Mouse (Mus musculus): ENCODE measurements around the gene Becn1. TPM values are rescaled to one million over a fixed set of nuclear protein-coding genes. Genes with fewer than 3 reads are reported as not detected.
"Not testable (repeated sequence)": the region's sequence is repeated elsewhere in the genome, so short reads cannot be mapped to it uniquely, and the experiment has no call there.

Gene Becn1
- total RNA-seq (2021) = 10 to 100 TPM; 79.6 to 85.8 TPM
- long read RNA-seq, experiment 1, full-length matches to known transcripts = 116 of 123 reads
- long read RNA-seq, experiment 1, partial matches to known transcripts = 4 of 123 reads
- long read RNA-seq, experiment 1, other reads (novel, unspliced or antisense) = 3 of 123 reads
- long read RNA-seq, experiment 2, full-length matches to known transcripts = 107 of 115 reads
- long read RNA-seq, experiment 2, partial matches to known transcripts = 3 of 115 reads
- long read RNA-seq, experiment 2, other reads (novel, unspliced or antisense) = 5 of 115 reads

DNA sequence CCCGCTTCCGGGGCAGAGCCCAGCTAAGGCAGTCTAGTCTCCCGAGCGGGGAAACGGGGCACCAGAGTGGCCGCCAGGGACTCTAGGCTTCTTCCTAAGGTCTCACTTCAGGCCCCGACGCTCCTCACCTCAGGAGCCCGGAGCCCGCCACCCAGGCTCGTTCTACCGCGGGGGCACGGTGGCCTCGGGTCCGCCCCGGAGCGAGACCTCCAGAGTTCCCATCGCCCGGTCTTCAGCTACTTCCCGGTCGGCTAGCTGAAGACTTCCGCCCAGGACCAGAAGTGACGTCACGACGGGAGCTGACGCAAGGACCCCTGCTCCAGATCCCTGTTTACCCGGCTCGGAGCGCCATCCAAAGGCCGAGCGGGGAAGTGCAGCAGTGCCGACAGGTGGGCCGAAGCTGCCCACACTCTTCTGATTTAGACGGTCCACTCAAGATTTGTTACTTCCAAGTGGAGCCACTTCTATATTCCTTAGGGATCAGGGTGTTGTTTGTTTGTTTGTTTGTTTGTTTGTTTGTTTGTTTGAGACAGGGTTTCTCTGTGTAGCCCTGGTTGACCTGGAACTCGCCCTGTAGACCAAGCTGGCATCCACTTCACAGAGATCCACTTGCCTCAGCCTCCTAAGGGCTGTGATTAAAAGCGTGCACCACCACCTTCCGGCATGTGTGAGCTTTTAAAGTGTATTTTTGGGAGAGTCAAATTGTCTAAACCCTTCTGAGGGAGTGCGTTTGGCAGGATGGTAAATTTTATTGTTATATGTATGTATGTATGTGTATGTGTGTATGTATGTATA is at the start of gene Becn1:
Gene Becn1, minus strand, starts transcription at position 283 of the 795 bp plus-strand sequence.
- TF ChIP-seq CTCF (IDR thresholded peaks at IDR 0.05) = peak; percentile 97
- Histone ChIP-seq H3K27ac (peak within 1 kb of the TSS; percentile 94), H3K4me3 (peak within 1 kb of the TSS; percentile 91)
- peak; percentile 98 for DNase-seq
- intact Hi-C loops (cut with DNase I) = loop anchor here (1.0 to 5.0 kb wide), 2 partner anchors 50 to 91 kb away; partner anchors contain the start of gene Vps25

DNA sequence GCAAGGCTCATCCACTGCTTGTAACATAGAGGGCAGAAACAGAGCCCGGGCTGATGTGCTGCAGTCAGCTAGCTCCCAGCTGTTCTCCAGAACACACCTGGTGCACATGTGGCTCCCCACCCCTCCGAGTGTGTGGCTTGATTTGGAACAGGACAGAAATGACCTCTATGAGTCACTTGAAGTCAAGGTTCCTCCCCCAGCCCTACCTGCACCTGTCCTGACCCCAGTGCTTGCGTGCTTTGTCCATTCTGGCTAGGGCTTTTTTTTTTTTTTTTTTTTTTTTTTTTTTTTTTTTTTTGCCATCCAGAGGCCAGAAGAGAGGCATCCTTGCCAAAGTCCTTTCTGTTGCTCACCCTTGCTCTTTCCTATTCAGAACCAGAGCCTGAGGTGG is 49.6 kb upstream of the Becn1 start:
- intact Hi-C loops (cut with DNase I) = no loop called here
- Histone ChIP-seq H3K27ac (no peak overlapping the region), H3K4me3 (no peak overlapping the region)
- no peak for DNase-seq
- TF ChIP-seq CTCF (IDR thresholded peaks at IDR 0.05) = no peak

DNA sequence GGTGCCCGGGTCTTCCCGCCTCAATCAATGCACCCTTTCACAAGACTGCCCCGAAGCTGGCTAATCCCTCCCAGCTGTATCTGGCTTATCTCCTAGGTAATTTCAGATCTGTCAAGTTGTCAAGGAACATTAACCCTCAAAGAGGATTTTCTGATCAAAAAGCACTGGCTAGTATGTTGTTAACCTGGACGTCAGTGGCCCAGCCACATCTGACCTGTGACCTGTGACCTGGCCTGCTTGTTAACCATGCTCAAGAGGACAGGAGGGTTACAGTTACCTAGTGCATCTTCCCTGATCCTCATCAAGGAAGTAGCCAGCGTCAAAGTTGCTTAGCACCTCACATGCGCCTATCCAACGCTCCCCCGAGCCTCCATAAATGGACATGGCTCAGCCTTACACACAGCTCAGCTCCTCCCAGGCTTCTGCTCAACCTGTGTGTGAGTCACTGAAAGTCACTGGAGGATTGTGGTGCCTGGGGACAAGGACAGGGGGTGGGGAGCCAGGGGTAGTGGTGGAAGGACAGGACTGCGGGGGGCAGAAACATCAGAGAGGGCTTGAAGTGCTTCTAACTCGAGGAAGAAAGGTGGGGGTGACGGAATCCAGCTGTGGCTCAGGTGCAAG is 49.1 kb upstream of the Becn1 start:
- no peak for TF ChIP-seq CTCF (IDR thresholded peaks at IDR 0.05)
- no peak overlapping the region for H3K4me3 ChIP-seq
- no peak for DNase-seq
- intact Hi-C loops (cut with DNase I) = no loop called here
- H3K27ac ChIP-seq = no peak overlapping the region

DNA sequence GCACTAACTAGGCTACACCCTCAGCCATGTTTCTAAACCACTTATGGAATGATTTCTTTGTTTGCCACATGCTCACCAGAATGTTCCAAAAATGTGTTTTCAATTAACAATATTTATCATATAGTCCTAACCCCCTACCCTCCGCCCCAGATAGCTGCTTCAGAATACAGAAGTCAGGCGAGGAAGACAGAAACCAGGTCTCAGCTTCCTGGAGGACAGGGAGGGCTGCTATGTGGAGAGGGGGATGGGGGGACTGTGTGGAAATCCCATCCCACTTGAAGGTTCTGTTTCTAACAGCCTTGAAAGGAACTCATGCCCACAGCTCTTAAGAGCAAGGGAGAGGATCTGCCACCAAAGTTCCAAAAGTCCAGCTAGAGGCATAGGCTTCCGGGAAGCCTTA is 47.1 kb upstream of the Becn1 start:
- intact Hi-C loops (cut with DNase I) = no loop called here
- no peak overlapping the region for H3K4me3 ChIP-seq
- no peak for TF ChIP-seq CTCF (IDR thresholded peaks at IDR 0.05)
- no peak for DNase-seq
- H3K27ac ChIP-seq = no peak overlapping the region

DNA sequence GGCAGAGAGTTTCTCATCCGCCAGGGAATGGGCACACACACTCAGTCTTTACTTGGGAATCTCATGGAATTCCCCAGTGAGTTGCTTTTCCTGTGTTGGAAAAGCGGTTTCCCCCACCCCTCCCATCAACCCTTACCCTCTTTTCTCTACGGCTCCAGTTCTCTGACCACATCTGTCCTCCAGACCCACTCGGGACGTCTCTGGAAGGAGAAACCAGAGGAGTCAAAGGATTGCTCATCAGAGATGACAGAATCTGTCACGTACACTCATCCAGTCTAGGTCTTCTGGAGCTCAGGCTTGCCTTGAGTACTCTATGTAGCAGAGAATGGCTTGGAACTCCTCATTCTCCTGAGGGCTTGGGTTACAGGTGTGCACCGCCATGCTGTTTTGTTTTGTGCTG is 46.7 kb upstream of the Becn1 start:
- no peak for TF ChIP-seq CTCF (IDR thresholded peaks at IDR 0.05)

DNA sequence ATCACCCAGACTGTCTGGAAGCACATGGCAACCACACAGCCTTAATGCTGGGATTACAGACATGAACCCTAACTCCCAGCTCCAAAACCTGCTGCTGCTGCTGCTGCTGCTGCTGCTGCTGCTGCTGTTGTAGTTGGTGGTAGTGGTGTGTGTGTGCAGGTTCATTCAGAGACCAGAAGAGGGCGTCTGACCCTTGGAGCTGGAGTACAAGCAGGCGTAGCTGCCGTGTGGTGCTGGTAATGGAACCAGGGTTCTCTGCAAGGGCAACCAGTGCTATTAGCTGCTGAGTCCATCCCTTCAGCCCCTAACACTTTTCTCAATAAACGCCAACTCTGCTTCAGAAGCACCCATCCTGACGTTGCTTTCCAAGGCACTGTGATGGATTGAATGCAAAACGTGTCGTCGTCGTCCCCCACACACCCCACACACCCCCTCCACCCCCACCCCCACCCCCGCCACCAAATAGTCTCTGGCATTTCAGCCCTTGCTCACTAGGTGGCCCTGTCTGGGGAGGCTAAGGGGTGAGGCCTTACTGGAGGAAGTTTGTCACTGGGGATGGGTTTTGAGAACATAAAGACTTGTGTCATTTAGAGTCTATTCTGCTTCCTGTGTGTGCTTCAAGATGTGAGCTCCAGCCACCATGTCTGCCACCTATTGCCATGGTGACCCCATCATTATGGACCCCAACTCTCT is 45.1 kb upstream of the Becn1 start:
- DNase-seq = no peak
- intact Hi-C loops (cut with DNase I) = no loop called here
- TF ChIP-seq CTCF (IDR thresholded peaks at IDR 0.05) = no peak
- H3K27ac ChIP-seq = no peak overlapping the region
- H3K4me3 ChIP-seq = no peak overlapping the region

More for the DNA sequence above, 46.7 kb upstream of the Becn1 start:
- Histone ChIP-seq H3K4me3 (no peak overlapping the region), H3K27ac (no peak overlapping the region)
- no peak for DNase-seq
- intact Hi-C loops (cut with DNase I) = no loop called here

DNA sequence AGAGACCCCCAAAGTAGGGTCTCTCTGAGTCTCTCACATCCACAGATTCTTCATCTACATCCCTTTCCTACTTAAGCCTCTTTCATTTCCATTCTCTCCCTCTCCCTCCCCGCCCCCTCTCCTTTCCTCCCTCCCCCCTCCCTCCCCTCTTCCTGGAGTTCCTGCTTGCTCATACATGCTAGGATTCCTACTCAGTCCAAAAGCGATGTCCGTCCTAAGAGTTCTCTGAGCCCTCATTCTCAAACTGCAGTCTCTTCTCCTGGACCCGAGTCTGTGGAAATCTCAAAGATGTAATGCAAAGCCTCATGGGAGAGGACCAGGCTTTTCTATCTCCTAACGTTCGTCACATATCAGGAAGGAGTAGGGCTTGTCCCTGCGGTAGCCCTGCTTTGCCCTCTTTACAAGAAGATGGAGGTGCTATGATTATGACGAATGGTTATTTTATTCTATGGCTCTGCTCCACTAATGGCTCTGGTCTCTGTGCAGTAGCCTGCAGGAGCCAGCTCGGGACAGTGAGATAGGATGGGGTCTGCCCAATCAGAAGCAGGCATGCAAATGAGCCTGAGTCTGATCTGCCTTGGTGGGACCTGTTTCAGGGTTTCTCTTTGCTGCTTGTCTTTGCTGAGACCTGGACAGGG is 36.2 kb upstream of the Becn1 start:
- intact Hi-C loops (cut with DNase I) = no loop called here
- TF ChIP-seq CTCF (IDR thresholded peaks at IDR 0.05) = no peak
- no peak overlapping the region for H3K27ac ChIP-seq
- H3K4me3 ChIP-seq = peak overlapping the region; percentile 44
- DNase-seq = no peak

DNA sequence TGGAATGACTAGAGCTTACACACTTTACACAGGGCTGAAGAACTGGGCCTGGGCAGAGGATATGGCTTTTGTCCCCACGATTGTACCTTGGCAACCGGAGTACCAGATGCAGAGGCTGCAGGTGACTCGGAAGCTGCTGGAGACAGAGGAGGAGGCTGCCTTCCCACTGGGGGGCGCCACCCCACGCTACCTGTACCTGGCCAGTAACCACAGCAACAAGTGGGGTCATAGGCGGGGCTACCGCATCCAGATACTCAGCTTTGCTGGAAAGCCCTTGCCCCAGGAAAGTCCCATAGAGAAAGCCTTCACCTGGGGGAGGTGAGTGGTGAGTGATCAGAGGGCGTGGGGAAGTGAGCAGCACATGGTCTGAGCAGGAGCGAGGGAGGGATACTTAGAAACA is 33.6 kb upstream of the Becn1 start:
- H3K4me3 ChIP-seq = peak overlapping the region; percentile 23

DNA sequence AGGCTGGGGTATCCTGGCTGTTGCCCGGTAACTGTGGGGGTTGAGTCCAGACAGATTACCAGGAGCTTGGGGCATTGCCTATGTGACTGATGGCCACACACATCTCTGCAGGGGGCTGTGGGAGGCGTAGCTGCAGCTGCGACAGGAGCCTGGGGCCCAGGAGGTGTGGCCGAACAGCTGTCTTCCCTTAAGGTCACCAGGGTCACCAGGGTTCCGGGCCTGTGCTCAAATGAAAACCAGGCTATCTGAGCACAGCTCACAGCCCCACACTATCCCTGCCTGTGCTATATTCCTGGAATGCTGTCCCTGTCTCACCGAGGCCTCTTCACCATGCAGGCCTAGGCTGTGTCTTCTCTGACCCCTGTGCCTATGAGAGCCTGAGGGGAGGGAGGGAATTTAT is 32.4 kb upstream of the Becn1 start:
- intact Hi-C loops (cut with DNase I) = no loop called here
- no peak for DNase-seq
- Histone ChIP-seq H3K27ac (no peak overlapping the region), H3K4me3 (peak overlapping the region; percentile 65)
- TF ChIP-seq CTCF (IDR thresholded peaks at IDR 0.05) = no peak

More for the DNA sequence above, 33.6 kb upstream of the Becn1 start:
- TF ChIP-seq CTCF (IDR thresholded peaks at IDR 0.05) = peak; percentile 17; the same call in 1 of the 2 replicates
- DNase-seq = no peak
- no peak overlapping the region for H3K27ac ChIP-seq
- intact Hi-C loops (cut with DNase I) = no loop called here

DNA sequence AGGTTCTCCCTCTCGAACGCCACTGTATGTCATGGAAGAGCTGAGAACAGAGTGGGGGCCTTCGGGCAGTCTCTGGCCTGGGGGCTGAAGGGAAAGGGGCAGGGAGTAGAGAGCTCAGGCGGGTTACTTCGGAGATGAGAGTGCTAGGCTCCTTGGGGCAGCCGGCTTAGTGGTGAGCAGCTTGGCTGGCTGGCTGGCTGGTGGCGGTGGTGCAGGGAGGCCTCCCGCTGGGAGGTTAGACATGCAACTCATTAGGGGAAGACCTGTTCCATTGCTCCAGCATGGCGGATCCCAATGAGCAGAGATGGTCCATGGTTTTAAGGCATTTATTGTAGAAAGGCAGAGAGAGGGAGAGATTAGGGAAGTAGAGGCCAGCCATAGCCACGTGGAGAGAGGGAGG is 31.9 kb upstream of the Becn1 start:
- no peak for DNase-seq
- no peak for TF ChIP-seq CTCF (IDR thresholded peaks at IDR 0.05)
- Histone ChIP-seq H3K27ac (peak overlapping the region; percentile 56), H3K4me3 (peak overlapping the region; percentile 65)
- intact Hi-C loops (cut with DNase I) = no loop called here

DNA sequence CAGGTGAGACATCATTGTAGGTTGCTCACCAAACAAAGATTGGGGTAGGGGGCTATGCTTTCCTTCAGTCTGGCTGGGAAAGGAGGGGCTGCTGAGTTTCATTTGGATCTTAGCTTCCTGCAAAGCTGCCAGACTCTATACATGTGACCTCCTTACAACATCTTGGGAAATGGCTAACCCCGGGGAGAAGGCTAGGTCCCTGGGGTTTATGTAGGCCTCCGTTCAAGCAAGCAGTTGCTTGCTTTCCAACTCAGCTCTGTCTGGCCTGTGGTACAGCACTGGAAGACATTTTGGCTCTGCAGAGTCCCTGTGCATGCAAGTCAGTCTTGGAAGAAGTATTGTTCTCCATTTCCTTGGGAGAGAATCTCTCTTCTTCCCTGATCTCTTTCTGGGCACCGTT is 30.5 kb upstream of the Becn1 start:
- Histone ChIP-seq H3K4me3 (peak overlapping the region; percentile 65), H3K27ac (peak overlapping the region; percentile 81)
- intact Hi-C loops (cut with DNase I) = no loop called here
- no peak for DNase-seq
- no peak for TF ChIP-seq CTCF (IDR thresholded peaks at IDR 0.05)

DNA sequence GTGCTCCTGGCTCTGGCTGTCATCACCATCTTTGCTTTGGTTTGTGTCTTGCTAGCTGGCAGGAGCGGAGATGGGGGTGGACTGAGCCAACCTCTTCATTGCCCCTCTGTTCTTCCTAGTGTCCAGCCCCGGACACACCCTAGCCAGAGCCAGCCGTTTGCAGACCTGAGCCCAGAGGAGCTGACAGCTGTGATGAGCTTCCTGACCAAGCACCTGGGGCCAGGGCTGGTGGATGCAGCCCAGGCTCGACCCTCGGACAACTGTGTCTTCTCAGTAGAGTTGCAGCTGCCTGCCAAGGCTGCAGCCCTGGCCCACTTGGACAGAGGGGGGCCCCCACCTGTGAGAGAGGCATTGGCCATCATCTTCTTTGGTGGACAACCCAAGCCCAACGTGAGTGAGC is 28.9 kb upstream of the Becn1 start:
- DNase-seq; intact Hi-C loops (cut with DNase I): not testable (repeated sequence)
- peak overlapping the region; percentile 81 for H3K27ac ChIP-seq
- H3K4me3 ChIP-seq = peak overlapping the region; percentile 65

All from gastrocnemius, adult 2 months (tissue).